Mouse (Mus musculus) testis, adult 2 months (tissue): ENCODE results near the gene Bcas3. TPM values are rescaled to one million over a fixed set of nuclear protein-coding genes. Genes with fewer than 3 reads are reported as not detected.

Experiments
- H3K27ac ChIP-seq: fragments of 200-500 bp; 2 replicates; pipeline ENCODE4 v1.5.1; 2012; ENCODE audit warnings: low read depth, low read length; ENCODE audit not compliant: control insufficient read depth, insufficient read depth
- H3K27me3 ChIP-seq: fragments of 200-500 bp; 2 replicates; pipeline ENCODE4 v1.6.1; 2012; ENCODE audit warnings: mild to moderate bottlenecking, low read length, moderate library complexity; ENCODE audit not compliant: control insufficient read depth, insufficient read depth
- H3K36me3 ChIP-seq: fragments of 200-500 bp; 2 replicates; pipeline ENCODE4 v1.6.1; 2012; ENCODE audit warnings: mild to moderate bottlenecking, low read length; ENCODE audit not compliant: control insufficient read depth, insufficient read depth
- H3K4me1 ChIP-seq: fragments of 200-500 bp; 2 replicates; pipeline ENCODE4 v1.6.1; 2012; ENCODE audit warnings: low read length; ENCODE audit not compliant: control insufficient read depth, insufficient read depth
- H3K4me3 ChIP-seq: fragments of 200-500 bp; 2 replicates; pipeline ENCODE4 v1.5.1; 2012; ENCODE audit warnings: low read depth, mild to moderate bottlenecking, low read length, moderate library complexity, mixed read lengths; ENCODE audit not compliant: control insufficient read depth
- CTCF ChIP-seq: fragments of 200-500 bp; IDR thresholded peaks from 2 replicates; pipeline ENCODE4 v1.5.1; 2012; ENCODE audit warnings: low read depth, mild to moderate bottlenecking, inconsistent platforms, low read length, moderate library complexity; ENCODE audit not compliant: control insufficient read depth, insufficient read depth, insufficient replicate concordance
- POLR2A ChIP-seq: fragments of 200-500 bp; IDR thresholded peaks from 2 replicates; pipeline ENCODE4 v1.6.1; 2012; ENCODE audit warnings: low read depth, mild to moderate bottlenecking, inconsistent platforms, low read length, moderate library complexity; ENCODE audit not compliant: control insufficient read depth
- polyA plus RNA-seq: library from polyadenylated mRNA; depleted of rRNA; stranded (reverse); fragments of >200 nt; gene quantifications from 2 replicates; pipeline ENCODE4 v1.2.3, GENCODE M21; 2012

Bcas3 gene
- polyA plus RNA-seq, 1 experiment: 23.4 TPM

DNA sequence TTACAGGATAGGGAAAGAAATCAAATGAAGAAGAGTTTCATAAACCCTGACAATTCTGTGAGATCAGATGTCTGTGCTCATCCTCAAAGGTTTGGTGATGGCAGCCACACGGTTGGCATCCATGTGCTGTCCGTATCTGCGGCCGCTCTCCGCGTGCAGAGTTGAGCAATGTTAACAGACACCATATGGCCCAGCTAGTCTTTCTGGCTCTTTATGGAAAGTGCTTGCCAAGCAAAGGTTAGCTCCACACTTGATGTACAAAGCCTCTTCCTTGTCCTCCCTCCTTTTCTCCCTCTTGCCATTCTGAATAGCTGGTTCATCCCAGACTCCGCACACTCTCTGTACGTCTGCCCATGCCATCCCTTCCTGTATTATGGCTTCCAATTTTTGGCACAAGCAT lies 269.0 kb downstream of the Bcas3 start:
- Histone ChIP-seq H3K4me3 (no peak overlapping the region), H3K27me3 (no peaks in the 10 kb centered on the region), H3K4me1 (no peaks in the 10 kb centered on the region), H3K27ac (no peak overlapping the region), H3K36me3 (no peaks in the 10 kb centered on the region)
- TF ChIP-seq CTCF: no peak
- no peak for TF ChIP-seq POLR2A

DNA sequence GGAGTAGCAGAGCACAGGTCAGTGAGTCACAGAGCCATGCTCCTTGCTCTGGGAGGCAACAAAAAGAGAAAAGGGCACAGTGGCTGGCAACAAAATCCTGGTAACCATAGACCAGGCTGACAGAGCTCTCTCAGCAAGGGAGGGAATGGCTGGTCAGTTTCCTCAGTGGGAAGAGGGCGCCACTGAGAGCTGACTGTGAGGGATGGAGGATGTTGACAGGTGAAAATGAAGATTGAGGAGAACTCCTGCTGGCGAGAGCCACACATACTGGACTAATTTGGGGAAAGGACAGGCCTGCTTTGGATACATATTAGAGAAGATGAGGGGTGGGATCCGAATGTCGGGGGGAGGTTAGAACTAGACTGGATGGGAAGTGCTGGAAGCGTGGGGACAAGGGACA lies 272.2 kb downstream of the Bcas3 start:
- no peaks in the 10 kb centered on the region for H3K4me1 ChIP-seq
- no peak overlapping the region for H3K27ac ChIP-seq
- H3K27me3 ChIP-seq: no peaks in the 10 kb centered on the region
- no peak overlapping the region for H3K4me3 ChIP-seq
- no peaks in the 10 kb centered on the region for H3K36me3 ChIP-seq
- TF ChIP-seq CTCF (no peak), POLR2A (no peak)

DNA sequence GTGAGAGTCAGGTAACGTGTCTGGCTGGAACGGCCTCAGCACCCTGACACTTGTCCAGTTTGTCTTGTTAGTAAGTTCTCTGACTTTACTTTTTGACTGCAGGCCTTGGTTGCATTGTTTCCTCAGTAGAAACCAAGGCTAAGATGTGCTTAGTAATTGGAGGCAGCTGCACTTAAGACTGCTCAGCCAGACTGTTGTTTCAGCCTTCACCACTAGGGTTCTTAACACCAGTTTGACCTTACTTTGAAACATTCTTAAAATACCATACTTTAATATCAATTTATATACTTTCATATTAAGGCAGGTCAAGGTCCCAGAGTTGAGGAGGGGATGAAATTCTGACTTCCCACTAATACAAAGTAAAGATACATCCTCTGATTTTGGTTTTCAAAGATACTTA lies 273.9 kb downstream of the Bcas3 start:
- no peak overlapping the region for H3K4me3 ChIP-seq
- H3K36me3 ChIP-seq: no peaks in the 10 kb centered on the region
- TF ChIP-seq POLR2A: no peak
- no peak for TF ChIP-seq CTCF
- H3K4me1 ChIP-seq: no peaks in the 10 kb centered on the region
- no peak overlapping the region for H3K27ac ChIP-seq
- no peaks in the 10 kb centered on the region for H3K27me3 ChIP-seq

DNA sequence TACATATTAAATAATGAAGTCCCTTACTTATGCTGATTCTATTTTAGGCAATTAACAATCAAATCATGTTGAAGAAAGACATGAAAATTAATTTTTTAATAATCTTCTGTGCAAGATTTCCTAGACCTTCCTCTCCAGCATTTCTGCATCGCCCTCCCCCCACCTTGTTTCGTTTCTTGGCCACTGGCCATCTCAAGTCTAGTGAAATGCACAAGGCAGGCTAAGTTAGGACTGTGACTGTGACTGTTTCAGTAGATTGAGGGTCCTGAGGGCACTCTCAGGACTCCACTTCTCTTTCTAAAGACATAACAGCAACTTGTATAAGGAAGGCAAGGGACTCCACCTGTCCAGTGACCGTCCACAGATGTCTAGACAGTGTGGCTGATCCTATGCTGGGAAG lies 274.4 kb downstream of the Bcas3 start:
- H3K4me1 ChIP-seq: no peaks in the 10 kb centered on the region
- TF ChIP-seq CTCF (no peak), POLR2A (no peak)
- no peak overlapping the region for H3K4me3 ChIP-seq
- H3K27me3 ChIP-seq: no peaks in the 10 kb centered on the region
- H3K27ac ChIP-seq: no peak overlapping the region
- H3K36me3 ChIP-seq: no peaks in the 10 kb centered on the region

DNA sequence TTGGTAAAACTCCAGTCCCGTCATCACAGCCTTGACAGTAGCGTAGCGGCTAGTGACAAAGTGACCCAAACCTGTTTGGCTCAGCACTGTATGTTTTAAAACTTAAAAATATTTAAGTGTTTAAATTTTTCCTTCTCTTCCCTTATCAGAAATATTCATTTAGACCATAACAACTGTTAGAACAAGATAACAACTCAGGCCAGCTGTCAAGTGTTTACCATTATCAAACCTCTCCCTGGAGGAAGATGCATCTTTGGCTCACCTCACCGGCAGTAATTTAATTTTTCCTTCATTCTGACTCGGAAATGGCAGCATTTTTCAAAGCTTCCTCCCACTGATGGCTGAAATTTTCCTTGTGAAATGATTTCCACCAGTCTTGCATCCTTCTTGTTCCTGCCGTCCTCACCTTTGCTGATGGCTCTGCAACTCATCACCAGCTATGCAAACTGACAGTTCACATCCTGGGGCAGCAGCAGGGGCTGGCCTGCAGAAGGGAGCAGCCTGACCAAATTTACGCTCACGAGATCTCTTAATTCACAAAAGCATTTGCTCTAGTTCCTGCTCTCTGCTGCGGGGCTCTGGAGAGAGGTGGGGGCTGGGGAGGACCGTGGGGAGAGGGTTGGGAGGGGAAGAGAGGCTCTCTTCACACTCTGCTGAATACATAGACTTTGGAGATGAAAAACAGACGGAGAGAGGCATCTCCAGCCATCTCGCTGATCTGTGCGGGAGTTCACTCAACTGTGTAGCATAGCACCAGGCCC lies 275.5 kb downstream of the Bcas3 start:
- no peak overlapping the region for H3K27ac ChIP-seq
- no peaks in the 10 kb centered on the region for H3K36me3 ChIP-seq
- H3K4me1 ChIP-seq: no peaks in the 10 kb centered on the region
- H3K4me3 ChIP-seq: no peak overlapping the region
- TF ChIP-seq POLR2A (no peak), CTCF (no peak)
- H3K27me3 ChIP-seq: no peaks in the 10 kb centered on the region

DNA sequence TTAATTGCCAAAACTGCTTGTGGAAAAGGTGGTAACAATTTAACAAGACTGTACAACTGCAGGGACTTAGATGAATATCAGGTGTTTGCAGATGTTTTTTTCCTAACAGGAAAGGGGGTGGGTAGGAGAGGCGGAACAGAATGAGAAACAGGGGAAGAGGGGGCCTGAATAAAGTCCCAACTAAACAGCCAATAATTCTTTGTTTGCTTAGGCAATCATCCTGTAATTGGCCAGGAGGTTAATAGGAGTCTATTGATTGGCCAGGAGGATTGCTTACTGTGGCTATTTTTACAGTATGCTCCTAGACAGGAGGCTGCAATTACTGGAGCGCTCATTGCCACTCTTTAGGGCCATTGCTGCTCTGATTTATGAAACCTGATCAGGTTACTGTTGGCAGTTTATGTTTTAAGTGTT lies 279.6 kb downstream of the Bcas3 start:
- Histone ChIP-seq H3K4me3 (no peak overlapping the region), H3K4me1 (no peaks in the 10 kb centered on the region)
- TF ChIP-seq CTCF (no peak), POLR2A (no peak)

DNA sequence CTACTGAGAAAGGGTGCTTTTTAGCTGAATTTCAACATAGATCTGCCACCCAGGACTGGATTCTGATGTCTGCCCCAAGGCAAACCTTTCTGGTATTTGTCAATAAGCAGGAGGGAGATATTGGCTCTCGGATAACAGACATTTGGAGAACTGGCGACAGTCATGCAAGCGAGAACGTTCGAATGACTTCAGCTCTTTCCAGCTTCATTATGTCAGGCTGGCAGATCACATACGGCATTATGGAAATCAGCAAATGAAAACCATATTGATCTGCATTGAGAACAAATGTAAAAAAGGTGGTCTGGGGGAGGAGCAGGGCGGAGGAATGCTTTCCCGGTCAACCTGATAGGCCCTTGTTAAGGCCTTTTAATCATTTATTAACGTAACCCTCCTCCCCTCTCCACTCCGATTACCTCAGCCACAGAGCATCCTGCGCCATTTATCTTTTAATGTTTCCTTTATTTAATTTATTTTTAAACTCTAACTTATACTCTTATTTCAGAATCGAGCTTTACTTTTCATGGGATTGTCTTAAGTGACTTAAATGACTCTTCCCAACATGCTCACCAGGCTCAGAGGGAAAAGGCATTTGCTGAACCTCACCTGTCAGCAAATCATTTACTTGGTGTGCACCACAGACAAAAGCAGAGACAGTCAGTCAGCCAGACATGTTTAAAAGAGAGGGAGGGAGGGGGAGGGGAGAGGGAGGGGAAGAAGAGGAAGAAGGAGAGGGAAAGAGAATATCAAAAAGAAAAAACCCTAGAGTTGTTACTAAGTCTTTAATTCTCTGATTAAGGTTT lies 285.9 kb downstream of the Bcas3 start:
- H3K27ac ChIP-seq: no peak overlapping the region
- no peaks in the 10 kb centered on the region for H3K4me1 ChIP-seq
- no peak overlapping the region for H3K4me3 ChIP-seq
- H3K27me3 ChIP-seq: no peaks in the 10 kb centered on the region
- TF ChIP-seq POLR2A (no peak), CTCF (no peak)
- H3K36me3 ChIP-seq: no peaks in the 10 kb centered on the region

More for the DNA sequence above, 279.6 kb downstream of the Bcas3 start:
- no peak overlapping the region for H3K27ac ChIP-seq
- H3K27me3 ChIP-seq: no peaks in the 10 kb centered on the region
- H3K36me3 ChIP-seq: no peaks in the 10 kb centered on the region
